Mouse (Mus musculus): Measurements from ENCODE around the gene Selenok.

- TF ChIP-seq CTCF (IDR thresholded peaks at IDR 0.05; ENCODE audit: low read depth) (no peak), EP300 (IDR thresholded peaks at IDR 0.05; ENCODE audit: low read depth) (no peak)
These were observed 29.2 kb downstream of the Selenok start for GRCm38 (mm10) chr14:29997345-29997744.
